Mouse (Mus musculus) forebrain, embryonic 11.5 days (tissue): Measurements from ENCODE around the gene Neurod6. TPM values are rescaled to one million over a fixed set of nuclear protein-coding genes. Genes with fewer than 3 reads are reported as not detected.

Experiments
- polyA plus RNA-seq: library from polyadenylated mRNA; unstranded; fragments of >200 nt; fragmentation: Nextera tagmentation; extraction: Ambion mirVana; gene quantifications from 2 replicates; pipeline ENCODE4 v1.2.1, GENCODE M21; 2014

Neurod6 gene
- polyA plus RNA-seq, 1 experiment from 2014 or later, result 7.6 TPM

Other genes with a start within 250 kb of the Neurod6 start
- gene Adcyap1r1, start 229.3 kb downstream of the Neurod6 start, polyA plus RNA-seq, result 7.9 and 8.9 TPM in 2 replicates
- 0.13 TPM in 1 of 2 replicates, not detected in the other for gene Itprid1, start 155.6 kb upstream of the Neurod6 start, polyA plus RNA-seq